Mouse (Mus musculus) kidney, postnatal 36 days (tissue): ENCODE measurements around the gene Lrcol1.

Source experiments
- DNase-seq, 2 experiments: peaks; one replicate each; pipeline ENCODE4 v3.0.0; 2021 to 2022; ENCODE audit warnings: mixed read lengths in 2 of 2

Gene Lrcol1

DNA sequence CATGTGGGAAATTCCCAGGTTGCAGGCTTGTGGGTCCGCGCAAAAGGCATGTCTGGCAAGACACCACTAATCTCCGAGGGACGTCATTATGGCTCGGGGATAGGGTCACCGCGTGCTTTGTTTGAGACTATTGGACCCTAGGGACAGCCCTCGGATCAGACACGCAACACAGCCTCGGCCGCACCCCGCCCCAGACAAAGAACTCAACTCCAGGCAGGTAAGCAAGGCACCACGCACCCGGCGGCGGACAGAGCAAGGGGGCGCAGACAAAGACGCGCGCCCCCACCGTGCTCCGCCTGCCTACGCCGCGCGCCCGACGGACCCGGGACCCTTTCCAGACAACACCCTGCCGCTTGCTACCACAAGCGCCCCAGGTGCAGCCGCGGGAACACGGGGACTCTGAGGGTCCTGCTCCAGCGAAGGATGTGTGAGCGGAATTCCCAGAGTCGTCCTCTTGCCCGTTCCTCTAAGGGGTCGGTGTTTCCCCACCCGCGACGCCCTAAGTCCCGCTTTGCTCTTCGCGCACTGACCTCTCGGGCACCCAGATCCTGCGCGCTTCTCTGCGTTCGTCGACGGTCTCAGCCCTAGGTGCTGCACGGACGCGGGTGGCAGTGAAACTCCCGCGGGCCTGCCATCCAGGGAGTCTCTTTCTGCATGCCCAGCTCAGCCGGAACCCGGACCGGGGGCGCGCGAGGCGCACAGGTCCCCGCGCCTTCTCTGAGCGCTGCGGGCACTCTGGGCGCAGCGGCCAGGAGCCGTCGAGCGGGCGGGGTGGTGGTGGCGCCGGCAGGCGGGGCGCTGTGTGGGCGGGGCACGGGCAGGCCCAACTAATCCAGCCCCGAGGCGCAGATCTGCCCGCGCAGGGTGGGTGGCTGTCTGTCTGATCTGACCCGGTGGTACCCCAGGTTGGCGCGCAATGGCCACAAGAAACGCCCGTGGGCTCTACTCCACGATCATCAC, 42.1 kb downstream of the Lrcol1 start:
- DNase-seq = peak; percentile 67 to 89

DNA sequence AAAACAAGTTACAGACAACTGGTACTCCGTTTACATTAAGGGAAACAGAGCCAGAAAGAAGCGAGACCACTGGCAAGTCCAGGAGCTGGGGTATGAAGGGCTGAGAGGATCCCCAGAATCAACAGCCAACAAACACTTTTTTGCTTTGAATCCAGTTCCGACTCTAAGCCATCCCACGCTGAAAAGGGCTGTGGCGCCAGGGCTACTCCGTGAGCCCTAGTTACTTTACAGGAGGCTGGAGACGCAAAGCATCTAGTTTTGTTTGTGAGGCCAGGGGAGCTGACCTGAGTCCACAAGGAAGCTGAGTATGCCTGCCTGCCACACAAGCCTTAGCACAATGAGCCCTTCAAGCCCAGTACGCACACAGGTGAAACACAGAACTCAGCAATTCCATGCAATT, 42.8 kb downstream of the Lrcol1 start:
- DNase-seq = no peak

DNA sequence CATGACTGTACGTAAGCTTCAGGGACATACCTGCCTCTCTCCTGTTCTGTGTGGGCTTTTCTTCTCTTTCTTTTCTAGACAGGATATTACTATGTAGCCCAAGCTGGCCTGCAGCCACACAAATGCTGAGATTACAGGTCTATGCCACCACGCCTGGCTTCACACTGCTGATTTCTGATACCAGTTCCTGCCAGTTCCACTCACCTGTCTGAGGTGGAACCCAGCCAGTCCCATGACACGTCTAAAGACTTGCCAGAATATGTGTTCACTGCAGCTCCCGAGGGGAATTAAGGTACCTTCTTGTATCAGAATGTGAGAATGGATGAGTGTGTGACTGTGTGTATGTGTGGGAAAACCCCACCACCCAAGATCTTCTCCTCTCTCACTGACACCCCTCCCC, 46.1 kb downstream of the Lrcol1 start:
- peak; percentile 64 to 68 for DNase-seq

DNA sequence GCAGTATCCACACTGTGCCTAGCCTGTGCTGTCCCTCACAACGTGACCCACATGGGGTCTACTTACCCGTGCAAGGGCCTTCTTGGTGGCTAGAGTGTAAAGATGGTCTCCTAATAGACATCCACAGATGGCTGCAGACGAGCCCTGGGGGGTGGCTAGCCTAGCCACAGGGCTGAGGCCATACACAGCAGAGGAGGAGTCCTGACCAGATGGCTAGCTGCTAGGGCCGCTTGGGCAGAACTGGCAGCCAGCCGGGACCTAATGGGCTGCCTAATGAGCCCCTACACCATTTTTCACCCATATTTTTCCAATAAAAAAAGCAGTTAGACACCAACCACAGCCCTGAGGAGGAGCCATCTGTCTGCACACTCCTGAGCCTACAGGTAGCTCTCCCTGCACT, 48.2 kb downstream of the Lrcol1 start:
- no peak for DNase-seq

DNA sequence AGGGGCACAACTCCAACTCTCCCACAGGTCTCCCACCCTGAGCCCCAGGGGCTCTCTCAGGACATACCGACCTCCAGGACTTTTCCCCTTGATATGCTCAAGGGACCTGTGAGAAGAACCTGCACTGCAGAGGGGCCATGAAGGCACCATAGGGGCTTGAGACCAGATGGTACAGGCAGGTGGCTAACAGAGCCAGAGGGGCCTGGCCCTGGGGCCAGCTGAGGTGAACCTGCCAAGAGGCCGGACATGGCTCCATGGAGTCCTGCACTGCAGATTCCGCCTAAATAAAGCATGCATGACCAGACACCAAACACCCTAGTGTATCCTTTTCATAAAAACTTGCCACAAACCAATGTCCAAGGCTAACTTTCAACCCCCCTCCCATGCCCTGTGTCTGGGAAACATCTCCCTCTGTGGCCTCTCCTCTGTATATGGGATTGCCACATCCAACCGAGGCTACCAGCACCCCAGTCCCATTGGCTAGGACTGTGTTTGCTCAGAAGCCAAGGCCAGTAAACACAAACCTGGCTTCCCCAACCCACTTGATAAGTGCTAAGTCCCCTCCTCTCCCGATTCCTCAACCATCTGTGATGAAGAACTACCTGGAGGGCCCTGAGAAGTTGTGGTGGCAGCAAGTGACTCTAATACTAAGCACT, 50.6 kb downstream of the Lrcol1 start:
- DNase-seq = no peak

DNA sequence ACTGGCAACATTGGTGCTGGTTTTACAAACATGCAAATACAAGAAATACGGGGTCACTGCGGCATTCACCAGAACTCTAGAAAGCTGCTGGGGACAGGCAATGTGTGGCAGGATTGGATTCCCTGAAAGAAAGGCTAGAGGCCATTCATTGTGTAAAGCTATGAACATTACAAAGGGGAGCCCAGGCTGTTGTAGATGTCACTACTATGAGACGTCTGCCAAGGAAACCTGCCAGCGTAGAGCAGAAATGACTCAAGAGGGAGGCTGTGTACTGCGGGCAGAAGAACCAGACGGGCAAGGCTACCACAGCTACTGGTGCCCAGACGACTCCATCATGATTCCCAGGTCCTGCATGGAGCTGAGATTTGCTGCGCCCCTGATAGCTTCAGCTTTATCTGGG, 56.6 kb downstream of the Lrcol1 start:
- DNase-seq = no peak

DNA sequence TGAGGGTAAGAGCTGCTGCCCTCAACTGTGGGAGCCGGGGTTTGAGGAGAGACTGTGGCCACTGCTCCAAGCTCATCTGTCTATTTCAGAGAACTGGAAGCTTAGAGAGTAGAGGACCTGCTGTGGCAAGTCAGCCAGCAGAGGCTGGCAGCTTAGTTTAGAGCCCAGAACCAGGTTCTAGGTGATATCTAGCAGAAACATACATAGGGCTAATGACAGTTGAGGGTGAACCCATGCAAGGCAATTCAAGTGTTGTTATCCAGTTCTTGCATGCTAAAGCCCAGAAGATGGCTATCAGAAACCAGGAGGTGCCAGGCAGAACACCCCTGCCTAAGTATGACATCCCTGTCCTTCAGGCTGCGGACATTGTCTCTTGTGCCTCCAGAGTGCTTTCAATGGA, 58.0 kb downstream of the Lrcol1 start:
- DNase-seq = no peak

DNA sequence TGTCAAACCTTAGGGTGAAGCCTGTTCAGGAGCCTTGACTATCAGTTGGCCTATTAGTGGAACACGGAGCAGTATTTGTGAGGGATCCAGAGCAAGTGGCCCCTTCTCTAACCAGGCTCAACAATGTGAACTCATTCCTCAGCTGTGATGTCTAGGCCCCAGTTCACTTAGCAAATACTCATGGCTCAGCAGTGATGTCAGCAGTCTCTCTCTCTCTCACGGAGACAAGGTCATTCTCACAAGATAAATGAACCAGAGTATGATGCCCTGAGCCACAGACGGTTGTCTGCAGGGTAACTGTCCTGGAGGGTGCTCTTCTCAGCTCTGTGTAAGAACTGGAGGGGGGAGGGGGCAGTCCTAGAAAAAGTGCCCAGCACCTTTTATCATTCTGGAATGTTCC, 59.4 kb downstream of the Lrcol1 start:
- no peak for DNase-seq
